Mouse (Mus musculus) 416B (cell line): ENCODE measurements around the gene Birc5.

Source experiments
- DNase-seq: peaks from one replicate; pipeline ENCODE4 v3.0.0; 2011; ENCODE audit warnings: low read depth

Birc5 gene

GRCm38 (mm10) chr11:117886000-117886399 lies 36.9 kb downstream of the Birc5 start:
- peak; percentile 32 for DNase-seq

- no peak for DNase-seq
These were observed 39.3 kb downstream of the Birc5 start for GRCm38 (mm10) chr11:117888168-117888852.

GRCm38 (mm10) chr11:117888853-117889822 lies 40.1 kb downstream of the Birc5 start:
- DNase-seq, result no peak

GRCm38 (mm10) chr11:117889887-117890340 lies 40.9 kb downstream of the Birc5 start:
- DNase-seq, result no peak

- DNase-seq, result peak; percentile 23
These were observed 41.6 kb downstream of the Birc5 start for GRCm38 (mm10) chr11:117890519-117891282.

GRCm38 (mm10) chr11:117891581-117892175 lies 42.6 kb downstream of the Birc5 start:
- no peak for DNase-seq

GRCm38 (mm10) chr11:117892199-117892598 lies 43.1 kb downstream of the Birc5 start:
- no peak for DNase-seq

- DNase-seq, result no peak
These were observed 45.6 kb downstream of the Birc5 start for GRCm38 (mm10) chr11:117894676-117895075.

- DNase-seq, result no peak
These were observed 47.5 kb downstream of the Birc5 start for GRCm38 (mm10) chr11:117896533-117896932.

GRCm38 (mm10) chr11:117902282-117902681 lies 53.2 kb downstream of the Birc5 start:
- DNase-seq, result no peak

GRCm38 (mm10) chr11:117904442-117904841 lies 55.4 kb downstream of the Birc5 start:
- peak; percentile 17 for DNase-seq
